Mouse (Mus musculus) MN1 (cell line): Measurements from ENCODE around the gene Cog5.

Source experiments
- DNase-seq: peaks from one replicate; pipeline ENCODE4 v3.0.0-alpha.2; 2016; ENCODE audit warnings: low spot score

Cog5 gene

GRCm38 (mm10) chr12:31983769-31984168 lies 329.1 kb downstream of the Cog5 start:
- DNase-seq, result no peak

GRCm38 (mm10) chr12:31984206-31984605 lies 329.5 kb downstream of the Cog5 start:
- DNase-seq, result no peak

GRCm38 (mm10) chr12:31984664-31985063 lies 330.0 kb downstream of the Cog5 start:
- no peak for DNase-seq

- no peak for DNase-seq
These were observed 331.1 kb downstream of the Cog5 start for GRCm38 (mm10) chr12:31985738-31986137.

GRCm38 (mm10) chr12:31986463-31986862 lies 331.8 kb downstream of the Cog5 start:
- no peak for DNase-seq
